Mouse (Mus musculus) bone marrow, adult 2 months (tissue): ENCODE data around the gene Plekhg1.

Source experiments
- CTCF ChIP-seq: fragments of 200-500 bp; IDR thresholded peaks from 2 replicates; pipeline ENCODE4 v1.5.1; 2011; ENCODE audit warnings: low read length, control low read depth; ENCODE audit not compliant: control insufficient read depth, insufficient read depth
- POLR2A ChIP-seq: fragments of 200-500 bp; IDR thresholded peaks from 2 replicates; pipeline ENCODE4 v1.6.1; 2011; ENCODE audit warnings: low read depth, mild to moderate bottlenecking, control low read depth, low read length, borderline replicate concordance; ENCODE audit not compliant: control insufficient read depth

DNA sequence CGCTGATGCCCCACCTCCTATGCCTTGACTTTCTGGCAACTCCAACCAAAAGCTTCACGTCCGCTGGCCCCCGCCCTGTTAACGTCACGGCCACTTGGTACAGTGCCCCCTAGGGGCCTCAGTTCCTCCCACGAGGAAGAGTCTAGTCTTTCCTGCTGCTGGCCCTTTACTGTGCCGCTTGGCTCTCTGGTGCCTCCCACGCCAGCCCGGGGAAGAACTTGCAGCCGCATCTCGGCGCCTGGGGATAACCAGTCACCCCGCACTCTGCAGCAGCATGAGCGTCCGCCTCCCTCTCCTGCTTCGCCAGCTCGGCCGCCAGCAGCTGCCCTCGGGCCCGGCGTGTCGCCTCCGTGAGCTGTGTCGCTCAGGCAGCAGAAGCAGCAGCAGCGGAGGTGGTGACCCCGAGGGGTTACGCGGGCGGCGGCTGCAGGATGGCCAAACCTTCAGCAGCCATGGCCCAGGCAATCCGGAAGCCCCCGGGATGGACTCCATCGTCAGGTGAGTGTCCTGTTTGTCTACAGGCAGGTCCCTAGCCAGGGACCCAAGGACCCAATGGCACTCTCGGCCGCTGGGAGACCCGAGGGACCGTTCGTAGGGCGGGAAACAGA, 232.9 kb downstream of the Plekhg1 start, which contains the start of gene Mthfd1l:
- peak; percentile 71; the same call in 1 of the 2 replicates for TF ChIP-seq CTCF
- peak; percentile 36; the same call in 1 of the 2 replicates for TF ChIP-seq POLR2A
